Mouse (Mus musculus) bone marrow, adult 2 months (tissue): ENCODE results near the gene Snx15. TPM values are rescaled to one million over a fixed set of nuclear protein-coding genes. Genes with fewer than 3 reads are reported as not detected.
A peak's percentile ranks its signal among the peaks of the same experiment; 100 is the strongest.

Experiments used
- H3K27ac ChIP-seq: fragments of 200-500 bp; 2 replicates; pipeline ENCODE4 v1.5.1; 2012; ENCODE audit warnings: low read depth, mild to moderate bottlenecking, control low read depth, inconsistent platforms, low read length; ENCODE audit not compliant: control insufficient read depth, poor library complexity, insufficient read depth
- H3K4me1 ChIP-seq: fragments of 200-500 bp; 2 replicates; pipeline ENCODE4 v1.6.1; 2011; ENCODE audit warnings: low read length; ENCODE audit not compliant: control insufficient read depth, insufficient read depth
- H3K4me3 ChIP-seq: fragments of 200-500 bp; replicated peaks from 2 replicates; pipeline ENCODE3; 2011; ENCODE audit warnings: mild to moderate bottlenecking, low read depth, low read length, control low read depth; ENCODE audit not compliant: control insufficient read depth
- CTCF ChIP-seq: fragments of 200-500 bp; IDR thresholded peaks from 2 replicates; pipeline ENCODE4 v1.5.1; 2011; ENCODE audit warnings: low read length, control low read depth; ENCODE audit not compliant: control insufficient read depth, insufficient read depth
- POLR2A ChIP-seq: fragments of 200-500 bp; IDR thresholded peaks from 2 replicates; pipeline ENCODE4 v1.6.1; 2011; ENCODE audit warnings: low read depth, mild to moderate bottlenecking, control low read depth, low read length, borderline replicate concordance; ENCODE audit not compliant: control insufficient read depth
- WGBS: fragments of 180-500 bp; shearing (Covaris S2); methylation state at CpG from one replicate; pipeline ENCODE4 v1.1.7; 2018; 5-methylcytosine and 5-hydroxymethylcytosine counted together
- polyA plus RNA-seq: library from polyadenylated mRNA; stranded (reverse); fragments of >200 nt; gene quantifications from 2 replicates; pipeline ENCODE4 v1.2.4, GENCODE M21; 2011; ENCODE audit warnings: low replicate concordance; ENCODE audit not compliant: missing spikeins, insufficient read depth, insufficient read length

Snx15 gene
- 33.2 and 38.4 TPM in 2 replicates for polyA plus RNA-seq

DNA sequence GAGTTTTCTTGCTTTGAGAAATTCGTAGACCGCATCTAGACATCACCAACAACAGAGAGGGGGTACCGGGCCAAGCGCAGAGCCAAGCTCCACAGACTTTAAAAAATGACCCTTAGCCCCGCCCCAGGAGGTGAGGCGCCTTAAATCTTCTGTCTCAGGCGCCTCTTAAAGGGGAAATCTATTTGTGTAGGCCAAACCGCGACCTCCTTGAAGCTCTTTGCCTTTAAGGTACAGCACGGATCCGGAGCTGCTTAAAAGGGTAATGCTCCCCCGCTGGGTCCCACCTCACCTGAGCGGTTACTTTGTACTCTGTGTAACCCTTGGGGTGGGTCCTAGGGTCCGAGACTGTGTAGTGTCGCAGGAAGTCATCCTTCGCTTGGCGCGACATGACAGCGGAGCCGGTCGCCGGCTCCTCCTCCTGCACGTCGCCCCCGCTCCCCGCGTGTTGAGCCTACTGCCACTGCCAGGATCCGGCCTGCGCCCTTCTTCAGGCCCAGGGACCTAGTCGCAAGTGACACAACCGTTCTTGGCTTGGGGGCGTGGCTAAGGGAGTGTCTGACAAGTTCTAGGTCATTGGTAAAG is at the start of gene Snx15:
TSS of gene Snx15 (minus strand) at position 545 of the 582 bp plus-strand sequence.
- H3K27ac ChIP-seq, result peak within 1 kb of the TSS; percentile 96
- TF ChIP-seq CTCF (no peak), POLR2A (peak; percentile 78; the same call in 1 of the 2 replicates)
- H3K4me1 ChIP-seq, result peaks cover 2% of the 10 kb centered on the region; the same call in 1 of the 2 replicates
- WGBS, result under 1% methylated on average over 32 of the region's 32 CpGs
- H3K4me3 ChIP-seq, result peak within 1 kb of the TSS; percentile 76

DNA sequence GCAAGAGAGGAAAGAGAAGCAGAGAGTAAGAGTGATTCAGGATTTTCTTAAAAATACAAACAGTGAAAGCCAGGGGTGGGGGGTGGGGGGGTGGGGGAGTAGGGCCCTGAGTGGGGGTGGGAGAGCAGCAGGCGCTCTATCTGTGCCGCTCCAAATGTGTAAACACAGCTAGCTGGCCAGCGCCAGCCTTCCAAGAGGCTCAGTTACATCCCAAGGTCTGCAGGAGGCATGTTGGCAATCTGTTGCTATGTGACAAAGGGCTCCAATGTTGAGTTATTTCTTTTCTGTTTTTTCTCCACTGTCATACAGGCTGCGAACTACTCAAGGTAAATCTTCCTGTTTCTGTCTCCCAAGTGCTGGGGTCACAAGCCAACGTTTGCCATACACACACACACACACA is 46.7 kb upstream of the Snx15 start:
- 68% methylated on average over 5 of the region's 5 CpGs for WGBS
- TF ChIP-seq POLR2A (no peak), CTCF (no peak)
- Histone ChIP-seq H3K4me1 (no peaks in the 10 kb centered on the region), H3K27ac (no peak overlapping the region), H3K4me3 (no peak overlapping the region)

DNA sequence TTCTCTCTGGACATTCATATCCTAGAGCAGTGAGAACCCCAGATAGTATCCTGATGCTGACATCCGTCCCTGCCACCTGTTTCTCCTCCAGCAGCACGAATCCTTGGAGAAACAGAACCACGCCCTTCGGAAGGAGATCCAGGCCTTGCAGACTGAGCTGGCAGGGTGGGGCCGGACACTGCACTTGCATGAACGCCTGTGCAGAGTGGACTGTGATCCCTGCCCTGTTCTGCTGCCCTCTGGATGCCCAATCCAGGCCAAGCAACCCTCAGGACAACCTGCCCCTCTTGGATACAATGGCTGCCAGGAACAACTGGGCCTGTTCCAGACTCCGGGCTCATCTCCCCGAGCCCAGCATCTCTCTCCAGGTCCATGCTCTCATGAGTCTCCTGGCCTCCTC is 43.1 kb upstream of the Snx15 start:
- WGBS, result 71% methylated on average over 8 of the region's 8 CpGs
- Histone ChIP-seq H3K4me3 (no peak overlapping the region), H3K4me1 (no peaks in the 10 kb centered on the region), H3K27ac (no peak overlapping the region)
- TF ChIP-seq POLR2A, result no peak
- no peak for TF ChIP-seq CTCF

DNA sequence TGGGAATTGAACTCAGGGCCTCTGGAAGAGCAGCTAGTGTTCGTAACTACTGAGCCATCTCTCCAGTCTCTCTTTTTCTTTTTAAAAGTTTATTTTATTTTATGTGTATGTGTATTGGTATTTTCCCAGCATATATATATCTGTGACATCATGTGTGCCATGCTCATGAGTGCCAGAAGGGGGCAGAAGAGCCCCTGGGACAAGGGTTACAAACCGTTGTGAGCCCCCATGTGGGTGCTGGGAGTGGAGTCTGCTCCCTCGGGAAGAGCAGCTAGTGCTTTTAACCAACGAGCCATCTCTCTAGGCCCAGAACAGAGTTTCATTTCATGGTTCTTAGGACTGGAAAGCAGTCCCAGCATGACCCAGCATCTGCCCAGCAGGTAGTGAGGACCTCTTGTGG is 38.6 kb upstream of the Snx15 start:
- 89% methylated on average over 4 of the region's 4 CpGs for WGBS
- TF ChIP-seq CTCF (peak; percentile 16; the same call in 1 of the 2 replicates), POLR2A (no peak)
- H3K27ac ChIP-seq, result no peak overlapping the region
- no peaks in the 10 kb centered on the region for H3K4me1 ChIP-seq
- no peak overlapping the region for H3K4me3 ChIP-seq

DNA sequence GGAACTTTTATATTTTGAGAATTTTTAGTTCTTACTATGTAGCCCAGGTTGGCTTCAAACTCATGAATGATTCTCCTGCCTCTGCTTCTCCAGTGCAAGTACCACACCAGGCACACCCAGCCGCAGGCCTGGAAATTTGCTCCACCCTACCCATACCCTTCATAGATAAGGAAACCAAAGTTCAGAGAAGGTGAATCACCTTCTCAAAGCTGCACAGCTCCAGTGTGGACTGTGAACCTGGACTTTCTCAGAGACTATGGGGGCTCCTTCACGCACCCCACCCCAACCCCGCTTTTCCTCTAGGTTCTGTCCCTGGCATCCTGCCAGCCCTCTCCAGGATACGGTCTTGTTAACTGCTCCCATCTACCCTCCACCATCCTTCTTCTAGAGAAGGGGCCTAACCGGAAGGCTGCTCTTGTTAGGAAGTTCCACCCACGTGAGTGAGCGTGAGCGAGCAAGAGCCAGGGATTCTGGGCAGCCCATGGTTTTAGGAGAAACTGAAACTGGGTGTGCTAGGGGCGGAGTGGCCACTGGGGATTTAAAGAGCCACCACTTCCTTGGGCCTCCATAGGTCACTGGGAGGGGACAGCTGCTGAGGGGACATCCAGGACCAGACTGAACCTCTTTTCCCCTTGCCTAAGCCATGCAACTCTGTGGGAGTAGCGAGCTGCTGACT is 35.9 kb upstream of the Snx15 start:
- H3K27ac ChIP-seq, result no peak overlapping the region
- peak overlapping the region; percentile 26 for H3K4me3 ChIP-seq
- 41% methylated on average over 10 of the region's 10 CpGs for WGBS
- TF ChIP-seq CTCF (no peak), POLR2A (no peak)
- H3K4me1 ChIP-seq, result no peaks in the 10 kb centered on the region

DNA sequence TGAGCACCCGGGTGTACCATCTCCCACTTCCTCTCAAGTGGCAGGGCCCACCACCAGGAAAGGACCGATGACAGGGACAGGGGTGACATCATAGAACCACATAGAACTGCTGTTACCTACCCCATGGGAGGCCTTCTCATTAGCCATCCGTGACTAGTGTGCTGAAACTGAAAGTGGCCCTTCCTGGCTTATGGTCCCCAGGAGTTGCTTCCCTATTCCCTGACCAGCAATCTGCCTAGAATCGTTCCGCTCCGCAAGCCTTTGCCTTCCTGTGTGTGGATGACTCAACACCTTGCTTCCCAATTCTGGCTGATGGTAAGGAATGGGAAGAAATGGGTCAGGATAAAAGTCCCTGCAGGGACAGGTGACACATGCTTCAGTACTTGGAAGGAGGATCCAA is 29.1 kb upstream of the Snx15 start:
- Histone ChIP-seq H3K4me3 (no peak overlapping the region), H3K4me1 (no peaks in the 10 kb centered on the region), H3K27ac (no peak overlapping the region)
- TF ChIP-seq POLR2A (no peak), CTCF (no peak)
- WGBS, result 4% methylated on average over 6 of the region's 6 CpGs

DNA sequence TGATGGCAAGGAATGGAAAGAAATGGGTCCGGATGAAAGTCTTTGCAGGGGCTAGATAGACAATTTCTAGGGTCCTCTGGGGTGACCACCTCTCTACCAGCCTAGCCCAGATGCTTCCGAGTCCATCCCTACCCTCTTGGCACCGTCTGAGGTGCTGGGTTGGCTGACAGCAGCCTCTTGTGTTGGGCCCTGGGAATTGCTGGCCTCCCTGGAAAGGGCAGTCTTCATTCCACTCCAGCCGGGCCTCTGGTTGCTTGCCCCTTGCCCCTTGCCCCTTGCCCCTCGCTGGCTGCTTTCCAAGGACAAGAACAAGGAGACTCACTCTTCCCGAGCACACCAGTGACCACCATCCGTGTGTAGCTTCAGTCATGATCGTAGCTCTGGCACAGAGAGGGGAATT is 28.3 kb upstream of the Snx15 start:
- 79% methylated on average over 8 of the region's 8 CpGs for WGBS
- H3K27ac ChIP-seq, result no peak overlapping the region
- TF ChIP-seq CTCF, result no peak
- no peak for TF ChIP-seq POLR2A
- no peaks in the 10 kb centered on the region for H3K4me1 ChIP-seq
- H3K4me3 ChIP-seq, result no peak overlapping the region

DNA sequence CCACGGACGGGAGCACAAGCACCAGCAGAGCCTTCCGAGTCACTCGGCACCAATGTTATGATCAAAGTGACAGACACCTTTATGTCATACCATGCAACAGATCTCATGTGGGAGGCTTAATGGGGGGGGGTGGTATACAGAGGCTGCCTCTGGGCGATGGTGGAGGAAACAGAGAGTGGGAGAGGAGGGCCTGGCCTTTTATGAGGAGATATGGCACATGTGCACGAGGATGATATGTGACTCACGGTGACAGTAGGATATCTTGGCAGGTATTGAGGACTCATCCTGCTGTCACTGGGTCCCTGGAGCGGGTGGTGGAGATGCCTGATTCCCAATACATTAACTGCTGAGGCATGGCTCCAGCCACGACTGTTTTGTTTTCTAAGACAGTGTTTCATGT is 27.1 kb upstream of the Snx15 start:
- WGBS, result 79% methylated on average over 9 of the region's 9 CpGs
- TF ChIP-seq POLR2A, result no peak
- no peak for TF ChIP-seq CTCF
- no peak overlapping the region for H3K27ac ChIP-seq
- no peaks in the 10 kb centered on the region for H3K4me1 ChIP-seq
- H3K4me3 ChIP-seq, result no peak overlapping the region
